Mouse (Mus musculus) right cerebral cortex, postnatal 14 days (tissue): ENCODE measurements around the gene Arhgap31.
"Not testable (repeated sequence)": the region's sequence is repeated elsewhere in the genome, so short reads cannot be mapped to it uniquely, and the experiment has no call there.

Experiments used
- DNase-seq: peaks from one replicate; pipeline ENCODE4 v3.0.0; 2022

The Arhgap31 gene

DNA sequence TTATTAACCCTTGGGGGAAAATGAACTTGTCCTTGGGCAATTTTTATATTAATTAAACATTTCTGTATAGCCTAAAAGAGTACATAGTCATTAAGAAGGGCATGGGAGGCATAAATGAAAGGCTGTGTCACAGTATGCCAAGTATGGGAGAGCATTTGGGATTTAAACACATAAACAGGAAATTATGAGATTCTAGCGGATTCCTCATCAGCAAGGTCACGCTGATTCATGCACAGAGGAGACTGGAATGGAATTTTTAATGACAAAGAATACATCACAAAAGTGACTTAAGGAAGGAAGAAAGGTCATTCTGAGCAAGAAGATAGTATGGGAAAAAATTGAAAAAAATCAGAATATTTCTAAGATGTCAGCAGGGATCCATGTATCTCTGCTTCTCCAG lies 31.8 kb downstream of the Arhgap31 start:
- DNase-seq = no peak

DNA sequence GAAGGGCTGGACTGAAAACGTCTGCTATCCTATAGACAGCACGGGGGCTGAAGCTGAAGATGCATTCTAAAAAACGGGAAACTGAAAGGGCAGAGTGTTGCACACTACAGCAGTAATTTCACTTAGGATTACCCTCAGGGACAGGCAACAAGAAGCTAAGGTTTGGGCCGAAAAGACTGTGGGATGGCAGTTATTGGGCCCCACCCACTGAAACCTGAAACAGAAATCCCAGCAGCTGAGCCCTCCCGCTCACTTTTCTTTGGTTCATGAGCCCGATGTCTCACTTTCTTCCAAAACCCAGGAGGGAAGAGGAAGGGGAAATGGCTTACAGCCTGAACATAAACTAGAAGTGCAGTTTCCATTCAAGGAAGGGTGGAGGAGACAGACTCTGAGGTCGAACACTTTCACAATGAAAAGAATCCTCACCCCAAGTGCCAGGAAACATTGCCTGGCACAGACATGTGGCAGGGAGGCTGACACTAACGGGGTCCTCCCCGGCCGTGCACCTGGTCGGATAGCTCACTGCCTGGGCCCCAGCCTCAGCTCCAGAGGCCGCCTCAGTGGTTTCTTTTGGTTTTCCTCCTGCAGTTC lies 33.5 kb downstream of the Arhgap31 start:
- DNase-seq = no peak

DNA sequence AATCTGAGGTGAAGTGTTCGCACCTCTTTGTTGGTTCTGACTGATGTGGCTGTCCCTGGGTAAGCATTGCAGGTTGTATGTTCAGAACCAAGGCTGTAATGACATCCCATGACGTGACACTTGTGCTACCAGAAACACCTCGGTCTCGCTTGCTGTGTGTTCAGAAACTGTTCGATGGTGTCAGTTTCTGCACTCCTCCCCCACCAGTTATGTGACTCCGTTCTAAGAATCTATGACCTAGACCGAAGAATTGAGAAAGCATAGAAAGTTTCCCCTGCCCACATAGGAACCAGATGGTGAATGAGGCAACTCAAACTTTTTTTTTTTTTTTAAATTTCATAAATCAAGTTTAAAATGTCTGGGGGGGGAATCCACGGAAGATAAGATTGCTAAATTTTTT lies 34.2 kb downstream of the Arhgap31 start:
- DNase-seq = no peak

DNA sequence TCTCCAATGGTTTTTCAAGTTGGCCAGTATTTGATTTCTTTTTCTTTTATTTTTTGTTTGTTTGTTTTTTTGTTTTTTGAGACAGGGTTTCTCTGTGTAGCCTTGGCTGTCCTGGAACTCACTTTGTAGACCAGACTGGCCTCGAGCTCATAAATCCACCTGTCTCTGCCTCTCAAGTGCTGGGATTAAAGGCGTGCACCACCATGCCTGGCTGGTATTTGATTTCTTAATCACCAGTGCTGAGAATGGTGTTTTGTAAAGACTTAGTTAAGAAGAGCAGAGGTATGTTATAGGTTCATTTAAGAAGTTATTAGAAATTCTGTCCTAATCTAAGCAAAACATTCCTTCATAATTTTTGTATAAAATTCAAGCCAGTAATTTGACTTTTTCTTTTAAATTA lies 35.1 kb downstream of the Arhgap31 start:
- not testable (repeated sequence) for DNase-seq

DNA sequence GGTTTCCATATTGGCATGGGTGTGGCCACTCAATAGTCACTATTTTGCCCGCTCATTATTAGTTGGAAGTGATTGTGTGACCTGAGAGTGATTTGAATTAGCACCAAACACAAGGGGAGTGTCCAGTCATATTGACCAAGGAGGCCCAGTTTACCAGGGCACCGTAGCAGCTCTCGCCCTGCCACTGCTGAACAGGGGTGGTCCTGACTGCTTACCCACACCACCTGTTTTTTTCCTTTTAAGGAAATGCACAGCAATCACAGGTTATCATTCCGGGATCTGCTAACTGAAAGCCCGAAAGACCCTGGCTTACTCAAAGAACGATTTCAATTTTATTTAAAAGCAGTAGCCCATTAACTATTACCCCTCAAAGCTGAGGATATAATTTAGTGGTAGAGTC lies 35.9 kb downstream of the Arhgap31 start:
- DNase-seq = no peak

DNA sequence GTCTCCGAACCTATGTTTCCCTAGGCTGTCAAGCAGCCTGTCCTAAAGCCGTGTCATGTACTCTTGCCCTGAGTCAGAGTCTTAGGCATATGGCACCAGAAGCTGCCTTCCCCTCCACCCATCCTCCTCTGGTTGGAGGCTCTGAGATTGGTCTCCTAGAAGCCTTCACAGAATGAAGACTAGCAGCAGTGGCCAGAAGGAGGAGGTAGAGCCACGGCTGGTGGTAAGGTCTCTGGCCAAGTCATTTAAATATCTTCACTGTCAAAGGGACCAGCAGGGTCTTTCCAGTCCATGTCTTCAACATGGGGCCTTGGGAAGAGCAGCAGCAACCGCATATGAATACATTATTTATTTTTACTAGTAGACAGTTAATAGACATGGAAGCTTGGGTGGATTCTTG lies 36.4 kb downstream of the Arhgap31 start:
- DNase-seq = no peak

DNA sequence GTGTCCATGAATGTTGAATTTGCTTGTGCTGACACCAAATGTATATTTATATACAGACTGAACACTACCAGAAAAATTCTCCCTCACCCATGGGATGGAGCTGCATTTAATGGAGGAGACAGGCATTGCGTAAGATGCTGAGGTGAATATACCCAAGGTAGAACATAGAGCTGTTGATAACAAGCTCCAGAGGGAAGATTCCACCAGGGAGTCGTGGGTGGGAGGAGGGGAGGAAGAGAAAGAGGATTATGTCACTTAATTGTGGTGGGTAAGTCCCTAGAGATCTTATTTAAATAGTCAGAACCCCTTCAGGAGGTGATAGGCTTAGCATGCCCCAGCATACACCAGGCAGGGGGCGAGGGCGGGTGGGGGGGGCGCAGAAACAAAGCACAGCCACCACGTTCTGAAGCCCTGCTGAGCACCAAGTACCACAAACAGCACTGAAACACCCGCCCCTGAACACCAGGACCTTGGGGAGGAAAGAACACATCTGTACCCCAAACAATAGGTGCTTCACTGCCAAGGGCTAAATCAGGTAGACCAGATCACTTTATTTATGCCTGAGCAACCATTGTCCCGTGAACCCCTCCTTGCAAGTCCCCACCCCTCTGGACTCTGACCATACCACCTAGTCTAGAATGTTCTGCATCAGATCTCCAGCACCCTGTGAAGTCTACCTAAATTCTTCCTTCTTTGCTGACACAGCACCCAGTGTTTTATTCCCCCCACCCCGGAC lies 37.3 kb downstream of the Arhgap31 start:
- no peak for DNase-seq

DNA sequence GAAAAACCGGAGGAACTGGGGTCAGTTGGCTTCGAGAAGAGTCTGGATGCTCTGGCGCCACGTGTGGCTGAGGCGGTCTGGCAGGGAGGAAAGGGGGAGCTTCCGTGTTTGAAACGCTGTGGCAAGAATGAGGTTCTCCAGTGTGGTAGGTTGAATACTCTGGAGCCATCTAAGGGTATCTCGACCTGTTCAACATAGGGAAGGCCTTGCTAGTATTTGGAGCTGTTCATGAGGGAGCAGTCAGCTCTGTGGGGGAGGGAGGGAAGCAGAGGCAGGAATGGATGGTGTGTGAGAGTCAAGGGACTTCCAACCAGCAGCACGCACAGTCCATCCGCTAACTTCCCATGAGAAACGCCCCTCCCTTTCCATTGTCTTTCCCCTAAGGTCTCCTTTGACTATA lies 38.2 kb downstream of the Arhgap31 start:
- DNase-seq = no peak

DNA sequence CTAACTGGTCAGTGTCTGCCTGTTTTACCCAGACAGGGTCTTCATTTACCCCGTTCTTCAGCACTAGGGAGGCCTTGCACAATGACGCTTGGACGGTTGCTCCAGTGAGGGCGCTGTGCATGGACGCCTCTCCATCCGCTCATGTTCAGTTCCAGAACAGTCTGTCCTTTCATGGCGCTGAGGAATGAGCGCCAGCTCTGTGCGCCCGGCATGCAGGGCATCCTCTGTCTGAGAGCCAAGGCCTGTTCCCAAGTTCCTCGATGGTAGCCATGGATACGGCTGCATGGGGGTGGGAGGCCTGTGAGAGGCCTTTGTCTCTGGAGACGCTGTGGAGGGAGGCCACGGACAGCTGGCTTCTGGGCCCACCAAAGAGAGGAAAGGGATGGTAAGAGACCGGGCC lies 39.6 kb downstream of the Arhgap31 start:
- peak; percentile 58 for DNase-seq

DNA sequence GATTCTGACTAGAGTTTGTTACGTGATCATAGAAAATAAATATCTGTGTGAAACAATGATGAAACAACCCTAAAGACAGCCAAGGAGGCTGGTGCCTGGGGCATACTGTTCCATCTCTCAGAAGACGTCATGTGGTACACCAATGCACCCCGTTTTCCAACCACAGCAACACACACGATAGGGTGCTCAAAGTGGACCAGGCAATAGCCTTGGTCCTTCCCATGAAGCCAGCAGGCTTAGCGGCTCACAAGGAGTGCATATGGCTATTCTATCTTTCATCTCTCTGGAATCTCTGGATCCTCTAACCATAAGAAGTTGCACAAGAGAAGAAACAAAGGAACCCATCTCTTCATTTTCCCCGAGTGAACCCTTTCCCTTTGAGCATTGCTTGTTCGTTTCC lies 40.1 kb downstream of the Arhgap31 start:
- DNase-seq = no peak

DNA sequence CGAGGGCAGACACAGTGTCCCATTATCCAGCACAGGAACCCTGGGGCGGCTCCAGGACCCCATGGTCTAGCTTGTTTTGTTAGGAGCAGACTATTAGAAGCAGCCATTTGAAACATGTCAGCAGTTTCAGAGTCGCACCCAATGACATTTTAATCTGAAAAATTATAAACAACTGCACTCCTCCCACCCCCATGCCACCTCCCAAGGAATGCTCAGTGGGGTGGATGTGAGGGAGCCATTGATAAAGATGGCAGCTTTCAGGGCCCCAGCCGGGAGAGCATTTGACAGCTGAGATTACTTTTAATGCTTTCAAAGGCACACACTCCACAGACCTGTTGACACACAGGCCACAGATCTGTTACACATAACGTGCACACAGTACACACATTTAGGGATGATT lies 40.7 kb downstream of the Arhgap31 start:
- no peak for DNase-seq

DNA sequence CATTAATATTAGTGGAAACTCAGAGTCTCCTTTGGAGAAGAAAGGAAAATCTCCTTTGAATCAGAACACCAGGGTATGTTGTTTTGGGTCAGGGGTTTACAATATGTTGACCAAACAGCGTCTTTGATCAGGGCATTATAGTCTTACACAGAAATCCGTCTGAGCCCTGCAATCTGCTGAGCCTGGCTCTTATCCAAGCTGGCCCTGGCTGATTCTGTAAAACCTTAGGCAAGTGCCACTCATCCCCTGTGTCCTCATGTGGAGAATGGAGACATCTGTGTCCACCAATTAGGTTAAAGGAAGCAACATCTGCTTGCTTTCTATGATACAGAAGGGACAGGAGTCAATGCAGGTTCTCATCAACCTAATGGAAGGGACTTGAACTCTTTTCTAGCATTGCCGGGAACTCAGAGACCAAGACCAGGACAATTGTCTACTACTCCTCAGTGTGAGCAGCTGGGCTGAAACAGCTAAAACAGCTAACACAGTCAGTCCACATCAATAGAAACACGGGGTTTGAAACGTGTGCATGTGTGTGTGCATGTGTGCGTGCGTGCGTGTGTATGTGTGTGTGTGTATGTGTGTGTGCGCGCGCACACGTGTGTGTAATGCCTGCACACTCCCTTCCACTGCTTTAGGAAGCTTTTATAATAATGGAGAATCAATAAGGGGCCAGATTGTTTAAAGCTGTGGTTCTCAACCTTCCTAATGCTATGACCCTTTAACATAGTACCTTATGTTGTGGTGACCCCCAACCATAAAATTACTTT lies 42.3 kb downstream of the Arhgap31 start:
- no peak for DNase-seq

DNA sequence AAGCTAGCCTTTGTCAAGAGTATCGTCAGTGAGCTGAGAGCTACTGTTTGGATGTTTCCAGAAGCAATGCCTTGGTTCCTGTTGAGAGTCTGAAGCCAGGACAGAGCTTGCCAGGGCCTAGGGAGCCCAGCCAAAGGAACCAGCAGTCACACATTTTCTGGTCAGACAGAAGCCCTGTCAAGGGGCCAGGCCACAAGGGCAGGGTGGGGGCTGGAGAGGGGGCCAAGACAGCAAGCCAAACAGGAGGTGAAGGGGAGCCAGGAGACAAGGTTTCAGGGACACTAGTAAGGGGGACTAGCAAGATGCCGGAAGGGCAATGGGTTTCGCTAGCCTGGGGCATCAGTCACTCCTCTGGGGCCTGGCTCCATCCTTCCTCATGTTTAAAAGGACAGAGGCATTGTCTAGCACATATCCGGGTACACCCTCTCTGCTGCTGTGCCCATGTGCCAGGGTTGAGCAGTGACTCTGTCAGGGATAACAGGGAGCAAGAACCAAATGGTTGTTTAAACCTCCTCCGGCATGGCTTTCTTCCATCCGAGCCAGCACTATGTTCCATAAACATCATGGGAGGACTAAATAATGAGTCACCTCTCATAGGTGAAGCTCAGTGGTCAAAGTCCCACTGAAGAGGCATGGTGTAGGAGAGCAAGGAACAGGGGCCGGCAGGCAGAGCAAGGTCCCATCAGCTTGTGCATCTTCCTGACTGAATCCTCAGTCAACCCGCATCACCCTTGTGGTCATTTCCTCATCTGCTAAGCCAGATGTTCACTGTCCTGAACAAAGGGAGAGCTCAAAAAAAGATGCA lies 44.0 kb downstream of the Arhgap31 start:
- no peak for DNase-seq

DNA sequence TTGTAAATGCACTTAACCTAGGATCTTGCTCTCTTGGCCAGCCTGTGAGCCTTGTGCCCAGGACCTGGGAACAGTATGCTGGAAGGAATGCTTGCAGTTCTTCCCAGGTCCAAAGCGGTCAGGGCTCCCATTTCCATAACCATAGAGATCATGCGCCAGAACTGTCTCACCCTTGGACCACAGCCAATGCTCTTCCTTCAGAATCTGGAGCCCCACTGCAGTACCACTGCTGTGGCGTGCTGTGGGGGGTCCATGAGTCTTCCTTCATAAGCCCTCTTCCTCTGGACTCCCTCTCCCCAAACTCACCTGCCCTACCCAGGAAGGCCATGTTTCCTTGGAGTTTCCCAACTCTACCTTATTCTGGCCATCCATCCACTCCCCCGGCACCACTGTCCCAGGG lies 46.6 kb downstream of the Arhgap31 start:
- DNase-seq = no peak

DNA sequence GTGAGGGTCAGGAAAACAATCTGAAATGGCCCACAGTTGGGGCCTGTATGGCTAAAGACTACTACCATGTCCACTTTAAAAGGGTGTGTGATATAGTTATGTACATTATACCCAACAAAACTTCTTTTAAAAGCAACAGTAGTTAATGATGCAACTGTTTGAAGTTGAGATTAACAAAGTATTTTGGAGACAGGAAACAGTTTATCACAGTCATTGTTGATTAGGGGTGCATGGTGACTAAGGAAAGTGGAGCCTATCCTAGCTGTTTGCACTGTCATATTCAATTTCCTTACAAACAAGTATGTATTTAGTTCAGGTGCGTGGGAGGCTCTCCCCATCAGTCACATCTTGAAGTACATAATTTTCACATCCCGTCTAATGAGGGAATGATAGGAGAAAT lies 47.1 kb downstream of the Arhgap31 start:
- no peak for DNase-seq

DNA sequence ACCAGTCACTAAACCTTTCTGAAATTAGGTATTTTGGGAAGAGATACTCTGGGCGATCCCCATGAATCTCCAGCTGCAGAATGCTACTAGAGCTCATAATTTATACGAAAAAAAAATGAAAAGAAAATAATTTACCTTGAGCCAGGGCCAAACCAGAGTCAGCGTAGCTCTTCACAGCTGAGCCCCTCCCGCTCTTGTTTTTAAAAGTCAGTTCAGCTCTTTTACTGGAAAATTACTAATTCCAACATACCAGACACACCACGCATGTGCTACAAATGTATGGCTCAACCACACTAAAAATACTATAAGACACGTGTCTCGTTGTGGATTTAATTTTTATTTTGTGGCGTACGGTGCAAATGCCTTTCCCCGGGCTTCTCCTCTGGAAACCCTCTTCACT lies 50.5 kb downstream of the Arhgap31 start:
- no peak for DNase-seq

DNA sequence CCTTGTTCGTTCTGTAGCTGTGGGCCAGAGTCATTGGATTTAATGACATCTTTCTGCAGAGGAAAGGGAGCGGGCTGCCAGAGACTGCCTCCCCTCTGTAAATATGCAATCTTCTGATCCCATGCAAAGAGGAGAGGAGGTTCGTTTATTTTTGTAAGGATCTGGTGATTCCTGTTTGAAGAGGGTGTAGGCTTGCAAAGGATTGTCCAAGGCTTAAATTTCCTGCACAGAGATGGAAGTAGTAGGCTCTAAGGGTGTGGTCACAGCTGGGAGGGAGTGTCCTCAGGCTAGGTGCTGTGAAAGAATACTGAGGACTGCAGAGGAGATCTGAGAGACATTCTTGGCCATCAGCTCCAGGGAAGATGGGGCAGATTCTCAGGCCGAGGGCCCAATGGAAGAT lies 58.8 kb downstream of the Arhgap31 start:
- no peak for DNase-seq

DNA sequence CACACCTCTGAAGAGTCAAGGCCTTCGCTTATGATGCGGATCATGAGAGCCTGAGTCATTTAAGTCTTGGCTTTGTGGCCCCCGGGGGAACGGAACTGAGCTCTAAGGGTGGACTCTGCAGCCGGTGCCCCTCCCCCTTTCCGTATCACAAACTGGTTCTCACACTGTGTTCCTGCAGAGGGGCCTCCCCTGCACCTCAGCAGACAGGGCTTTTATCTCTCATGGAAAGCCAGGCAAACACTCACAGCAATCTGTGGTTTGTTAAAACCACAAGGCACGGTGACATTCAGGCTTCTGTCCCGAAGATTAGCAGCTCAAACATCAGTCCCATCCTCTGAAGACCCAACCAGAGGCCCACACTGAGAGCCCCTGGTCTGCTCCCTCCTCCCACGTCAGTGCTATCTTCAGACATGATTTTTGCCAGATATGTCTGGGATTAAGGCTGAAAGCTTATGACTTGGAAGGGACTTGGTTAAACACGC lies 59.6 kb downstream of the Arhgap31 start:
- DNase-seq = no peak

DNA sequence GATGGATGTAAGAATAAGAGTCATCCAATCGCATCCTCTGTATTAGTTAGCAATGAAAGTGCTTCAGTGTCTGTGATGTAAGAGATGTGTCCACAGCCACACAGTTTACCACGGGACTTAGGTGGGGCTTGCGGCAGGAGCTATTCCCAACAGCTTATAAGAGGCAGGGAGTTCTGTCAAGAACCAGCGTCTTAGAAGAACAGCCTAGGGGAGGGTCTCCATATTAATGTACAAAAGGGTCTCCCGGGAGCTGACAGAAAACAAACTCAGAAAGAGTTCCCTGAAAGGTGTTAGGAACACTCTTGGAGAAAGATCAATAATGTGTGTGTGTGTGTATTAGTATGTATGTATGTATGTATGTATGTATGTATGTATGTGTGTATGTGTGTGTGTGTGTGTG lies 60.4 kb downstream of the Arhgap31 start:
- DNase-seq = no peak

DNA sequence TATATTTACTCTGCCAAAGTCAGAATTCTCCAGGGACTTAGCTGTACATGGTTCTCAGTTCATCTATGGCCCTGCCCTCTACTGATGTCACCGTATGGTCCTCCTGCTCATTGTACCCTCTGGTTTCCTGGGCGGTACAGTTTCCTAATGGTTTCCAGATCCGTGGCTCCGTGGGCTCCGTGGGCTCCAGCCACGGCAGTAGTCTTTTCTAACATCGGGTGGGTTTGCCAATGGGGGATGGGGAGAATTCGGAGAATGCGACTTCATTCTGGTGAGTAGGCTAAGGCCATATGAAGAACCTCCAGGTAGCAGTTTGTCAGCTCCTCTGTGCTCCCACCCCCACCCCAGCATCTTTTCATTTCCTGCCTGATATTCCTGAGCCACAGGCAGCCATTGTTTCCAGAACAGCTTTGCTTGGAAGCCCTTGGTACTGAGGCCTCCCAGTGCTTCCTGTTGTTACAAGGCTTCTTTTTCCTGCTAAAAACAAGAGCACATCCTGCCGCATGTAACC lies 61.3 kb downstream of the Arhgap31 start:
- DNase-seq = no peak

DNA sequence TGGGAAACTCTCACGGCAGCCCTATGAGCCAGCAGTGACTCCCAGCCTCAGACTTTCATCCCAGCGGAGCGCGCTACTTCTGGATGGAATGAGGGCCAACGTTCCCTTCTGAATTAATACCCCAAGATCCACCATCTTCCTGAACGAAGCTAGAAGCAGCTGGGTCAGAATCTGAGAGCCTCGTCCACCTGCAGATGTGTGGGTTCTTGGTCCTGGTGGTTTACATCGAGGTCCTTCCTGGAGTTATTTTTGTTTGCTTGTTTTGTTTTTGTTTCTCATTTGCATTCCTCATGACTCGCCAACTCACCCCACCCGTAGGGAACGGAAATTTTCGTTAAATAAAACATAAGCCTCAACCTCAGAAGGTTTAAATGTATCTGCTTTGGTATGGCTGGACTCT lies 61.8 kb downstream of the Arhgap31 start:
- DNase-seq = no peak

DNA sequence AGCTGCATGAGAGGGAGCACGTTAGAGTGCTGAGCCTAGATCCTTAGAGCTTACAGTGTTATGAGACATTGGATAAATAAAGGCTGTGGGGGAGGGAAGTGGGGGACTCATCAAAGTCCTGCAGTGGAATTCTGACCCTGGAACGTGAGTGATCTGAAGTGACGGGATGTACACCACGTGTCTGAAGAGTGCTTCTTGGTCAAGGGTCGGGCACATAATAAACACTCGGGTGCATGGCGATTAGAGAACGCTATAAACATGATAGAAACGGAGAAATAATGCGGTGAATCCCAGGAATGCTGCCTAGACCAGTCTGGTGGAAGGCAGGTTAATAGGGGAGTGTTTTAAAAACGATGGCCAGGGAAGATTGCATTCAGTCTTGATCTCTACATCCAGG lies 63.6 kb downstream of the Arhgap31 start:
- DNase-seq = no peak

DNA sequence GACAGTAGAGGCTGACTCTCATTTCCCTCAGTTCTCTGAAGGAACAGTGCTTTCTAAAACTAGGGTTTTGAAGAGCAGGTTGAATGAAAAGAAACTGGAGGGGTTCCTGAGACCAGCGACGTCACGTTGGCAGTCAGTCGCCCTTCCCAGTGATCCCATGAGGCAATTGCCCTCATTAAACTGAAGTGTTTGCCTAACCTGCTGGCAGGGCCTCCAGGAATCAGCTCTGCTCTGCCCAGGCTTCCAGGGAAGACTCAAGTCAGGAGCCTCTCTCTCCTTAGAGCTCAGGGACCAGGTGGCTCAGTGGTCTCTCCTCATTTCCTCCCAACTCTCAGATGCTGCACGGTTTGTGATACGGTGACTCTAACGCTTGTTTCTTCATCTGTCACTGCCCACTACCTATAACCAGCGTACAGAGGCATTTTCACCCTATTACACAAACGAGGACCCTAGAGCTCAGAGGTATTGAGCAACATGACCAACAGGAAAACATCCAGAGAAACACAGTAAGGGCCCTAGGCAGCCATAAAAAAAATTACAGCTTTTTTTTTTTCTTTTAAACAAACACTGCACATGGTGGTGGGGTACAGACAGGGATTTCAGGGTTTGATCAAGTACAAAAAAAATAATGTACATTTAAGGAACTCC lies 64.2 kb downstream of the Arhgap31 start:
- DNase-seq = no peak
